Mouse (Mus musculus): ENCODE measurements around the gene Crisp4. TPM values are rescaled to one million over a fixed set of nuclear protein-coding genes. Genes with fewer than 3 reads are reported as not detected.

Crisp4 gene
- not detected for polyA plus RNA-seq (2017; shearing (Covaris generic))

GRCm38 (mm10) chr1:18145802-18146201, at the start of gene Crisp4:
Gene Crisp4, minus strand, starts transcription at chr1:18145902.

Other genes starting within 250 kb of the Crisp4 start
- not detected for gene Defb18, start 91.5 kb upstream of the Crisp4 start, polyA plus RNA-seq (2017; shearing (Covaris generic))
- not detected for gene Defb41, start 119.2 kb upstream of the Crisp4 start, polyA plus RNA-seq (2017; shearing (Covaris generic))